Mouse (Mus musculus): ENCODE measurements around the gene Josd1. TPM values are rescaled to one million over a fixed set of nuclear protein-coding genes. Genes with fewer than 3 reads are reported as not detected.

Gene Josd1
- polyA plus RNA-seq, 1 experiment from 2014 or later = 15.2 TPM

- WGBS = 49% methylated on average over 12 of the region's 12 CpGs
- DNase-seq = no peak
- Histone ChIP-seq H3K4me2 (no peak overlapping the region), H3K4me1 (ENCODE audit: insufficient read depth) (no peaks in the 10 kb centered on the region), H3K27ac (ENCODE audit: low read depth) (0 out of 2 replicates have a peak overlapping the region, but pooled peaks have one; percentile 18), H3K27me3 (ENCODE audit: insufficient read depth, low read length) (no peaks in the 10 kb centered on the region), H3K4me3 (ENCODE audit: low read depth, low read length) (no peak overlapping the region), H3K36me3 (ENCODE audit: insufficient read depth) (peaks cover 3% of the 10 kb centered on the region; the same call in 1 of the 2 replicates), H3K9me3 (ENCODE audit: low read depth, low read length) (no peaks in the 10 kb centered on the region), H3K9ac (no peak overlapping the region)
- ATAC-seq (ENCODE audit: insufficient read depth) = no peak
- no peak for TF ChIP-seq CTCF (IDR thresholded peaks at IDR 0.05; ENCODE audit: low read depth)
Observed at GRCm38 (mm10) chr15:79641135-79641817, 46.4 kb downstream of the Josd1 start.

GRCm38 (mm10) chr15:79630471-79630870 is 57.2 kb downstream of the Josd1 start:
- no peaks in the 10 kb centered on the region for H3K9me3 ChIP-seq (ENCODE audit: low read depth, low read length)
- TF ChIP-seq CTCF (IDR thresholded peaks at IDR 0.05; ENCODE audit: low read depth) = no peak
- no peak for ATAC-seq (ENCODE audit: insufficient read depth)
- H3K9ac ChIP-seq = no peak overlapping the region
- WGBS = 52% methylated on average over 2 of the region's 2 CpGs
- H3K36me3 ChIP-seq (ENCODE audit: insufficient read depth) = peaks cover 15% of the 10 kb centered on the region; the same call in 1 of the 2 replicates
- no peaks in the 10 kb centered on the region for H3K27me3 ChIP-seq (ENCODE audit: insufficient read depth, low read length)
- no peak overlapping the region for H3K4me3 ChIP-seq (ENCODE audit: low read depth, low read length)
- no peak for DNase-seq
- no peaks in the 10 kb centered on the region for H3K4me1 ChIP-seq (ENCODE audit: insufficient read depth)
- H3K27ac ChIP-seq (ENCODE audit: low read depth) = no peak overlapping the region
- H3K4me2 ChIP-seq = no peak overlapping the region

Other genes with a start within 250 kb of the Josd1 start
- gene Csnk1e, start 232.4 kb downstream of the Josd1 start, polyA plus RNA-seq (2014; fragmentation: Nextera tagmentation; extraction: Ambion mirVana) = 93.2 and 99.6 TPM in 2 replicates
- not detected in 2 replicates for gene Kcnj4, start 182.7 kb downstream of the Josd1 start, polyA plus RNA-seq (2014; fragmentation: Nextera tagmentation; extraction: Ambion mirVana)
- 60.3 and 68.2 TPM in 2 replicates for gene Kdelr3, start 171.5 kb downstream of the Josd1 start, polyA plus RNA-seq (2014; fragmentation: Nextera tagmentation; extraction: Ambion mirVana)
- 78.9 and 83.8 TPM in 2 replicates for gene Ddx17, start 141.2 kb downstream of the Josd1 start, polyA plus RNA-seq (2014; fragmentation: Nextera tagmentation; extraction: Ambion mirVana)
- gene Dmc1, start 82.8 kb downstream of the Josd1 start, polyA plus RNA-seq (2014; fragmentation: Nextera tagmentation; extraction: Ambion mirVana) = 2.9 and 3.4 TPM in 2 replicates
- 1.4 and 1.5 TPM in 2 replicates for gene Fam227a, start 29.0 kb downstream of the Josd1 start, polyA plus RNA-seq (2014; fragmentation: Nextera tagmentation; extraction: Ambion mirVana)
- 51.2 and 52.8 TPM in 2 replicates for gene Cby1, start 28.7 kb downstream of the Josd1 start, polyA plus RNA-seq (2014; fragmentation: Nextera tagmentation; extraction: Ambion mirVana)
- gene Tomm22, start 17.1 kb downstream of the Josd1 start, polyA plus RNA-seq (2014; fragmentation: Nextera tagmentation; extraction: Ambion mirVana) = 244 and 245 TPM in 2 replicates
- gene Gtpbp1, start 2.9 kb upstream of the Josd1 start, polyA plus RNA-seq (2014; fragmentation: Nextera tagmentation; extraction: Ambion mirVana) = 35.5 and 37.9 TPM in 2 replicates
- 7.5 and 8.6 TPM in 2 replicates for gene Sun2, start 54.6 kb upstream of the Josd1 start, polyA plus RNA-seq (2014; fragmentation: Nextera tagmentation; extraction: Ambion mirVana)
- gene Dnal4, start 89.9 kb upstream of the Josd1 start, polyA plus RNA-seq (2014; fragmentation: Nextera tagmentation; extraction: Ambion mirVana) = 61.0 and 63.8 TPM in 2 replicates
- gene Nptxr, start 116.8 kb upstream of the Josd1 start, polyA plus RNA-seq (2014; fragmentation: Nextera tagmentation; extraction: Ambion mirVana) = 1.7 and 2.0 TPM in 2 replicates
- not detected in 2 replicates for gene Npcd, start 146.3 kb upstream of the Josd1 start, polyA plus RNA-seq (2014; fragmentation: Nextera tagmentation; extraction: Ambion mirVana)
- gene Cbx6, start 146.8 kb upstream of the Josd1 start, polyA plus RNA-seq (2014; fragmentation: Nextera tagmentation; extraction: Ambion mirVana) = 43.1 and 47.1 TPM in 2 replicates
- 19.8 and 23.2 TPM in 2 replicates for gene Apobec3, start 203.7 kb upstream of the Josd1 start, polyA plus RNA-seq (2014; fragmentation: Nextera tagmentation; extraction: Ambion mirVana)